Mouse (Mus musculus) c-Kit-negative CD71-positive TER-119-positive erythroid progenitor cells, embryonic 14.5 days (primary cell): ENCODE data around the gene Tmem51.

Source experiments
- DNase-seq: peaks from one replicate; pipeline ENCODE4 v3.0.0-alpha.2; 2013; ENCODE audit warnings: low read depth, low spot score

Gene Tmem51

GRCm38 (mm10) chr4:142084131-142084899 lies at the start of gene Tmem51:
TSS of gene Tmem51 (minus strand) at chr4:142084304.
- DNase-seq: no peak

GRCm38 (mm10) chr4:142130162-142130561 lies 46.1 kb upstream of the Tmem51 start:
- no peak for DNase-seq

- DNase-seq: no peak
Observed at GRCm38 (mm10) chr4:142127275-142127788, 43.2 kb upstream of the Tmem51 start.

GRCm38 (mm10) chr4:142126641-142127274 lies 42.7 kb upstream of the Tmem51 start:
- no peak for DNase-seq

GRCm38 (mm10) chr4:142121164-142121563 lies 37.1 kb upstream of the Tmem51 start:
- DNase-seq: no peak

GRCm38 (mm10) chr4:142118522-142118921 lies 34.4 kb upstream of the Tmem51 start:
- no peak for DNase-seq

- DNase-seq: no peak
Observed at GRCm38 (mm10) chr4:142117993-142118392, 33.9 kb upstream of the Tmem51 start.

GRCm38 (mm10) chr4:142113306-142113705 lies 29.2 kb upstream of the Tmem51 start:
- DNase-seq: no peak

GRCm38 (mm10) chr4:142103081-142103671 lies 19.1 kb upstream of the Tmem51 start:
- DNase-seq: no peak

GRCm38 (mm10) chr4:142098303-142098702 lies 14.2 kb upstream of the Tmem51 start:
- DNase-seq: no peak

GRCm38 (mm10) chr4:142097871-142098270 lies 13.8 kb upstream of the Tmem51 start:
- no peak for DNase-seq

- no peak for DNase-seq
Observed at GRCm38 (mm10) chr4:142095513-142096241, 11.6 kb upstream of the Tmem51 start.

GRCm38 (mm10) chr4:142094386-142094785 lies 10.3 kb upstream of the Tmem51 start:
- no peak for DNase-seq

- DNase-seq: no peak
Observed at GRCm38 (mm10) chr4:142091100-142091499, 7.0 kb upstream of the Tmem51 start.

GRCm38 (mm10) chr4:142089966-142090365 lies 5.9 kb upstream of the Tmem51 start:
- DNase-seq: no peak

- no peak for DNase-seq
Observed at GRCm38 (mm10) chr4:142088836-142089235, 4.7 kb upstream of the Tmem51 start.

GRCm38 (mm10) chr4:142088409-142088808 lies 4.3 kb upstream of the Tmem51 start:
- DNase-seq: no peak

- DNase-seq: no peak
Observed at GRCm38 (mm10) chr4:142084936-142085563, 946 bp upstream of the Tmem51 start.

- no peak for DNase-seq
Observed at GRCm38 (mm10) chr4:142083762-142084130, 358 bp downstream of the Tmem51 start.

GRCm38 (mm10) chr4:142083193-142083592 lies 911 bp downstream of the Tmem51 start:
- DNase-seq: no peak

- no peak for DNase-seq
Observed at GRCm38 (mm10) chr4:142082703-142083102, 1.4 kb downstream of the Tmem51 start.
